In the genomic region with DNA sequence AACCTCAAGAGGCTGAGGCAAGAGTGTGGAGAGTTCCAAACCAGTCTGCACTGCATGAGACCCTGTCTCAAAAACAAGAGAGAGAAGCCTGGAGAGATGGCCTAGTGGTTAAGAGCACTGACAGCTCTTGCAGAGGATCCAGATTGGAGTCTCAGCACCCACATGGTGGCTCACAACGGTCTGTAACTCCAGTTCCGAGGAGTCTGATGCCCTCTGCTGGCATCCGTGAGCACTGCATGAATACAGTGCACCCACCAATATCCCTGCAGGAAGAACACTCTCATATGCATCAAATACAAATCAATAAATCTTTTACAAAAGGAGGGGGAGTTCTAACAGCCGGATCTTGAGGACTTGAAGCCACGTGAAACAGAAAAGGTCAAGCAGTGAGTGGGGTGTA, we compare ENCODE assay signal across 20 mouse cellular contexts. TPM values are rescaled to one million over a fixed set of nuclear protein-coding genes. Genes with fewer than 3 reads are reported as not detected.
DNase-seq lines count a peak whose midpoint lies in the region; ATAC-seq and TF ChIP-seq lines count a peak whose summit lies in the region.
"Had no signal": no experiment of that assay in that cellular context is flagged by ENCODE, and none has a peak within 500 bp of the region (broad histone marks: within the 10 kb centered on the region; RNA-seq: fewer than 3 reads in every experiment).

No protein-coding gene starts in this region.

- no peaks in the 10 kb centered on the region for H3K79me2 ChIP-seq in liver, adult 2 months (ENCODE audit: control insufficient read depth, insufficient read depth, low read length)

- no peak overlapping the region for H3K9ac ChIP-seq in liver, adult 2 months (ENCODE audit: low read depth, low read length)
- H3K9ac ChIP-seq in hindbrain, postnatal 0 days (replicated peaks; ENCODE audit: low read length): no peak overlapping the region
- H3K9ac ChIP-seq: forebrain, embryonic 12.5 days; limb, embryonic 15.5 days; neural tube, embryonic 13.5 days had no signal

- WGBS in liver, adult 2 months: 94% methylated on average over 5 of the region's 5 CpGs
- WGBS in hindbrain, postnatal 0 days: 88% methylated on average over 5 of the region's 5 CpGs

- H3K4me3 ChIP-seq in liver, adult 2 months (ENCODE audit: insufficient read depth, low read depth, low read length): no peak overlapping the region
- H3K4me3 ChIP-seq in hindbrain, postnatal 0 days (ENCODE audit: low read length): no peak overlapping the region
- H3K4me3 ChIP-seq: forebrain, embryonic 12.5 days; limb, embryonic 15.5 days; neural tube, embryonic 13.5 days had no signal

- H3K4me1 ChIP-seq in liver, adult 2 months (ENCODE audit: control insufficient read depth, insufficient read depth, low read length): no peaks in the 10 kb centered on the region
- H3K4me1 ChIP-seq in hindbrain, postnatal 0 days (ENCODE audit: insufficient read depth, low read length): no peaks in the 10 kb centered on the region
- H3K4me1 ChIP-seq: forebrain, embryonic 12.5 days; limb, embryonic 15.5 days; neural tube, embryonic 13.5 days had no signal

- peak; percentile 35 for TF ChIP-seq CTCF in liver, adult 2 months (IDR thresholded peaks at IDR 0.05; ENCODE audit: low read depth, low read length)
- TF ChIP-seq CTCF in hindbrain, postnatal 0 days (IDR thresholded peaks at IDR 0.05; ENCODE audit: low read depth): no peak

- no peak overlapping the region for H3K27ac ChIP-seq in liver, adult 2 months (replicated peaks; ENCODE audit: insufficient read depth, low read depth, low read length)
- H3K27ac ChIP-seq in hindbrain, postnatal 0 days: no peak overlapping the region
- H3K27ac ChIP-seq: forebrain, embryonic 12.5 days; limb, embryonic 15.5 days; neural tube, embryonic 13.5 days had no signal

- H3K27me3 ChIP-seq in liver, adult 2 months (ENCODE audit: control insufficient read depth, insufficient read depth, low read length): no peaks in the 10 kb centered on the region
- no peaks in the 10 kb centered on the region for H3K27me3 ChIP-seq in hindbrain, postnatal 0 days (ENCODE audit: insufficient read depth, low read length)
- H3K27me3 ChIP-seq: limb, embryonic 15.5 days had no signal

- no peaks in the 10 kb centered on the region for H3K36me3 ChIP-seq in liver, adult 2 months (ENCODE audit: control insufficient read depth, insufficient read depth, low read length)
- no peaks in the 10 kb centered on the region for H3K36me3 ChIP-seq in hindbrain, postnatal 0 days (ENCODE audit: insufficient read depth, low read length)
- H3K36me3 ChIP-seq: forebrain, embryonic 12.5 days; limb, embryonic 15.5 days; neural tube, embryonic 13.5 days had no signal

- TF ChIP-seq POLR2A in liver, adult 2 months (IDR thresholded peaks at IDR 0.05; ENCODE audit: extremely low read depth, insufficient read depth, low read length): no peak

- no peak for DNase-seq in liver, adult 2 months (ENCODE audit: extremely low read depth, low read depth, low spot score)
- no peak for DNase-seq in liver
- peak; percentile 26 for DNase-seq in thymus, postnatal 4 days
- no peak for DNase-seq in thymus, postnatal 10 days (ENCODE audit: low spot score in 2 of 2)
- DNase-seq in ZHBTc4 (ENCODE audit: low read depth, low spot score): peak; percentile 59
- no peak for DNase-seq in hindbrain, postnatal 0 days (ENCODE audit: low spot score)
- DNase-seq: cerebellum, adult 11 months; cerebellum, postnatal 14 days; gastrocnemius, postnatal 25 days; heart, postnatal 14 days; kidney, adult 9 months; kidney, postnatal 4 days; right cerebral cortex, postnatal 25 days had no signal

- ATAC-seq in erythroblast, adult 5-6 weeks (replicated peaks; ENCODE audit: low FRiP score, poor library complexity, severe bottlenecking): no peak
- ATAC-seq in hindbrain, postnatal 0 days: no peak
- ATAC-seq: hindbrain, embryonic 16.5 days had no signal

- H3K4me2 ChIP-seq in hindbrain, postnatal 0 days (ENCODE audit: low read depth, low read length): no peak overlapping the region
- H3K4me2 ChIP-seq: forebrain, embryonic 12.5 days; heart, embryonic 11.5 days; limb, embryonic 15.5 days; midbrain, embryonic 11.5 days; neural tube, embryonic 13.5 days had no signal

- H3K9me3 ChIP-seq in hindbrain, postnatal 0 days (ENCODE audit: low read length): no peaks in the 10 kb centered on the region
- H3K9me3 ChIP-seq: limb, embryonic 15.5 days had no signal

RNA-seq across cellular contexts. Expression of a gene that starts 17.8 kb away (rescaled TPM):
- total RNA-seq in liver, adult 2 months (2014; rRNA removed): 16.3 and 17.2 TPM in 2 replicates
- polyA plus RNA-seq in liver, adult 2 months (2012; rRNA removed): 19.1 and 22.0 TPM in 2 replicates
- total RNA-seq in erythroblast, adult 5-6 weeks (2015; ENCODE audit: low replicate concordance): 8.3 and 9.4 TPM in 2 replicates
- total RNA-seq in erythroblast, adult 5-6 weeks (2017; ENCODE audit: low replicate concordance): 2.9 and 9.9 TPM in 2 replicates
- total RNA-seq in hindbrain, postnatal 0 days (2014; rRNA removed): 29.0 and 32.2 TPM in 2 replicates
- 45.8 and 50.5 TPM in 2 replicates for polyA plus RNA-seq in hindbrain, postnatal 0 days (2015; fragmentation: Nextera tagmentation; extraction: Ambion mirVana)

Comparison
In these comparisons a context has a peak if more than half of its experiments do, and no peak if none do; other contexts are left out.
1. DNase-seq: peak in thymus, postnatal 4 days (single experiment) and ZHBTc4 (single experiment); none in liver, adult 2 months (single experiment), liver (single experiment), thymus, postnatal 10 days (0 of 2) and hindbrain, postnatal 0 days (single experiment).